Mouse (Mus musculus): ENCODE results near the gene Car9. TPM values are rescaled to one million over a fixed set of nuclear protein-coding genes. Genes with fewer than 3 reads are reported as not detected.
A peak's percentile ranks its signal among the peaks of the same experiment; 100 is the strongest.

Car9 gene
- polyA plus RNA-seq, 1 experiment from 2014 or later: 2.1 TPM

GRCm38 (mm10) chr4:43561436-43561996 is 54.8 kb downstream of the Car9 start:
- peak overlapping the region; percentile 99 for H3K27ac ChIP-seq (ENCODE audit: low read length)
- peak overlapping the region; percentile 80 for H3K4me3 ChIP-seq (ENCODE audit: low read depth, low read length)
- no peak for ATAC-seq
- peaks cover 39% of the 10 kb centered on the region for H3K4me1 ChIP-seq (ENCODE audit: insufficient read depth, low read depth, low read length)
- H3K9me3 ChIP-seq (ENCODE audit: low read length): no peaks in the 10 kb centered on the region
- no peak for DNase-seq (ENCODE audit: low spot score)
- peak overlapping the region; percentile 93 for H3K9ac ChIP-seq (replicated peaks; ENCODE audit: low read depth)
- TF ChIP-seq CTCF (IDR thresholded peaks at IDR 0.05): no peak
- peak; percentile 23; the same call in 1 of the 2 replicates for TF ChIP-seq EP300 (IDR thresholded peaks at IDR 0.05)
- peak overlapping the region; percentile 67 for H3K4me2 ChIP-seq (replicated peaks; ENCODE audit: low read depth, low read length)
- peaks cover 20% of the 10 kb centered on the region for H3K36me3 ChIP-seq (ENCODE audit: insufficient read depth, low read length)
- H3K27me3 ChIP-seq (replicated peaks; ENCODE audit: insufficient read depth, low read length): no peaks in the 10 kb centered on the region
- WGBS: under 1% methylated on average over 16 of the region's 16 CpGs

DNA sequence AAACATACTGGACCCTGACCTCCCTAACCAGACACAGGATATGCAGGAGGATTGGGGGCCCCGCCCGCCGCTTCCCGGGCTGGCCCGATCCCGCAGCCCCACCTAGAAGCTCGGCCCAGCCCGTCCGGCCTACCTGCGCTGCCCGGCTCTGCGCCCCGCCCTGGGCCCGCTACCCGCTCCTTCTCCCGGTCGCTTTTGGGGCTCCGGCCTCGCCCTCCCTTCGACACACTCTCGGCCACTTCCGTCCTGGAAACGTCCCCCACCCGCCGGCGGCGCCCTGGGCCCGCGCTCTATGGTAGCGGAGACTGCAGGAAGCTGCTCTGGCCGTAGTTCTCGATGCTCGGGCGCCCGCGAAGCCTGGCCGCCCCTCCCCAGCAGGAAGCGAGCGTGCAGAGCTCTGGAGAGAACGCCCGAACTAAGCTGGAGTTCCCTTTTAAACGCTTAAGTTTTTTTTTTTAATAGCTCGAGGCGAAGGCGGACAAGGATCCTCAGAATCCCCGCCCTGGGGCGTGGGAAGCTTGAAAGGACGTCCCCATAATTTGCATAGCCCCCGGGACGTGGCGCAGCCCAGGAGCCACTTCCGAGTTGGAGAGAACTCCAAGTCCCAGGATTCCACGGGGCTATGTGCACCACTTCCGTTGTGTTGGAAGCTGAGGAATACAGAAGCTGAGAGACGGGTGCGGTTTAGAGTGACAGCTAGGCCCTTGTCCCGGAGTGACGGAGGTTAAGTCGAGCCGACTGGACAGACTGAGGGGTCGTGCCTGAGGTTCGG is 55.4 kb downstream of the Car9 start, which contains the start of the genes Creb3 and Tln1:
Gene Creb3, plus strand, starts transcription at position 336 of the 772 bp plus-strand sequence.
Gene Tln1, minus strand, starts transcription at position 695 of the 772 bp plus-strand sequence.
- WGBS: under 1% methylated on average over 62 of the region's 62 CpGs
- H3K4me1 ChIP-seq (ENCODE audit: insufficient read depth, low read depth, low read length): peaks cover 39% of the 10 kb centered on the region
- H3K27ac ChIP-seq (ENCODE audit: low read length): peak within 1 kb of the TSS; percentile 99
- ATAC-seq: peak; percentile 88
- H3K9ac ChIP-seq (replicated peaks; ENCODE audit: low read depth): peak within 1 kb of the TSS; percentile 93
- H3K4me2 ChIP-seq (replicated peaks; ENCODE audit: low read depth, low read length): peak within 1 kb of the TSS; percentile 67
- H3K36me3 ChIP-seq (ENCODE audit: insufficient read depth, low read length): peaks cover 27% of the 10 kb centered on the region
- TF ChIP-seq CTCF (IDR thresholded peaks at IDR 0.05) (peak; percentile 41), EP300 (IDR thresholded peaks at IDR 0.05) (peak; percentile 73; the same call in 1 of the 2 replicates)
- H3K9me3 ChIP-seq (ENCODE audit: low read length): no peaks in the 10 kb centered on the region
- peak within 1 kb of the TSS; percentile 80 for H3K4me3 ChIP-seq (ENCODE audit: low read depth, low read length)
- no peaks in the 10 kb centered on the region for H3K27me3 ChIP-seq (replicated peaks; ENCODE audit: insufficient read depth, low read length)
- DNase-seq (ENCODE audit: low spot score): peak; percentile 98

DNA sequence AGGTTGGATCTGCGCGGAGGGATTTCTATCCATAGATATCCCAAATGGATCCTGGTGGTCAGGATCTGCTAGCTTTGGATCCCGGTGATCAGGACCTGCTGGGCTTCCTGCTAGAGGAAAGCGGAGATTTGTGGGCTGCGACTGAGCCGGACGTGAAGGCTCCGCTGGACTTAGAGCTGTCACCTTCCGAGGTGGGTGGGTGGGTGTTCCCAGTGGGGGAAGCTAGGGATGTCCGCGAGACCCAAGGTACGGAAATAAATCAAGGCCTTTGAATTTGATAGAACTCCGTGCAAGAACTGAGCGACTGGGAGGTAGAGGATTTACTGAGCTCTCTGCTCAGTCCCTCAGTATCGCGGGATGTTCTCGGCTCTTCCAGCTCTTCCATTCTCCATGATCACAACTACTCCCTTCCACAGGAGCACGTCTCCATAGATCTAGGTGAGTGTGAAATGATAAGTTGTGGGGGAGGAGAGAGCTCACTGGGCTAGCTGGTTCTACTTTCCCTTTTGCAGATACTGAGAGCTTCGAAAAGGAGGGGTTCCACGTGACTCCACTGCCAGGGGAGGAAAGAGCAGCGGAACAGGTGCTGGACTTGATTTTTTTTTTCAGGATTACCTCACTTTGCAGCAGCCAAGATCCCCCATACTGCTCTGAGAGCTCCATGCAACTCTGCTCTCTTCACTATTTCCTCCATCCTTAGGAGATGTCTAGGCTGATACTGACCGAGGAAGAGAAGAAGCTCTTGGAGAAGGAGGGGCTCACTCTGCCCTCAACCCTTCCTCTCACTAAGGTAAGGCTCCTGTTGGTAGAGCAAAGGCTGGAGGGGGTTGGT is 56.2 kb downstream of the Car9 start:
- Histone ChIP-seq H3K27ac (ENCODE audit: low read length) (peak overlapping the region; percentile 99), H3K4me2 (replicated peaks; ENCODE audit: low read depth, low read length) (peak overlapping the region; percentile 67), H3K4me1 (ENCODE audit: insufficient read depth, low read depth, low read length) (peaks cover 32% of the 10 kb centered on the region), H3K4me3 (ENCODE audit: low read depth, low read length) (peak overlapping the region; percentile 80), H3K36me3 (ENCODE audit: insufficient read depth, low read length) (peaks cover 35% of the 10 kb centered on the region), H3K9me3 (ENCODE audit: low read length) (no peaks in the 10 kb centered on the region), H3K27me3 (replicated peaks; ENCODE audit: insufficient read depth, low read length) (no peaks in the 10 kb centered on the region), H3K9ac (replicated peaks; ENCODE audit: low read depth) (peak overlapping the region; percentile 93)
- TF ChIP-seq EP300 (IDR thresholded peaks at IDR 0.05): no peak; the same call in 1 of the 2 replicates
- TF ChIP-seq CTCF (IDR thresholded peaks at IDR 0.05): no peak
- WGBS: 4% methylated on average over 22 of the region's 22 CpGs
- DNase-seq (ENCODE audit: low spot score): peak; percentile 72
- no peak; the same call in 1 of the 2 replicates for ATAC-seq

Other genes with a start within 250 kb of the Car9 start
- gene Atp8b5, start 239.8 kb upstream of the Car9 start, polyA plus RNA-seq (2015; fragmentation: Nextera tagmentation; extraction: Ambion mirVana): 0.14 and 0.21 TPM in 2 replicates
- gene Rusc2, start 125.0 kb upstream of the Car9 start, polyA plus RNA-seq (2015; fragmentation: Nextera tagmentation; extraction: Ambion mirVana): 22.2 and 23.4 TPM in 2 replicates
- gene Fam166b, start 77.8 kb upstream of the Car9 start, polyA plus RNA-seq (2015; fragmentation: Nextera tagmentation; extraction: Ambion mirVana): 4.6 and 6.8 TPM in 2 replicates
- 7.3 and 8.0 TPM in 2 replicates for gene Tesk1, start 65.0 kb upstream of the Car9 start, polyA plus RNA-seq (2015; fragmentation: Nextera tagmentation; extraction: Ambion mirVana)
- 2.7 and 3.1 TPM in 2 replicates for gene Cd72, start 52.3 kb upstream of the Car9 start, polyA plus RNA-seq (2015; fragmentation: Nextera tagmentation; extraction: Ambion mirVana)
- not detected in 2 replicates for gene Sit1, start 23.2 kb upstream of the Car9 start, polyA plus RNA-seq (2015; fragmentation: Nextera tagmentation; extraction: Ambion mirVana)
- gene Ccdc107, start 14.1 kb upstream of the Car9 start, polyA plus RNA-seq (2015; fragmentation: Nextera tagmentation; extraction: Ambion mirVana): 81.0 and 82.7 TPM in 2 replicates
- 2.4 and 3.5 TPM in 2 replicates for gene Arhgef39, start 7.3 kb upstream of the Car9 start, polyA plus RNA-seq (2015; fragmentation: Nextera tagmentation; extraction: Ambion mirVana)
- 84.8 and 89.0 TPM in 2 replicates for gene Tpm2, start 16.8 kb downstream of the Car9 start, polyA plus RNA-seq (2015; fragmentation: Nextera tagmentation; extraction: Ambion mirVana)
- 115 and 126 TPM in 2 replicates for gene Creb3, start 55.4 kb downstream of the Car9 start, polyA plus RNA-seq (2015; fragmentation: Nextera tagmentation; extraction: Ambion mirVana)
- 75.6 and 104 TPM in 2 replicates for gene Tln1, start 55.7 kb downstream of the Car9 start, polyA plus RNA-seq (2015; fragmentation: Nextera tagmentation; extraction: Ambion mirVana)
- gene Rgp1, start 71.7 kb downstream of the Car9 start, polyA plus RNA-seq (2015; fragmentation: Nextera tagmentation; extraction: Ambion mirVana): 13.7 and 15.7 TPM in 2 replicates
- 12.7 and 14.4 TPM in 2 replicates for gene Gba2, start 71.9 kb downstream of the Car9 start, polyA plus RNA-seq (2015; fragmentation: Nextera tagmentation; extraction: Ambion mirVana)
- gene Msmp, start 77.5 kb downstream of the Car9 start, polyA plus RNA-seq (2015; fragmentation: Nextera tagmentation; extraction: Ambion mirVana): 0.87 TPM in 1 of 2 replicates, not detected in the other
- 11.9 and 12.8 TPM in 2 replicates for gene Npr2, start 125.0 kb downstream of the Car9 start, polyA plus RNA-seq (2015; fragmentation: Nextera tagmentation; extraction: Ambion mirVana)
- gene Spag8, start 146.6 kb downstream of the Car9 start, polyA plus RNA-seq (2015; fragmentation: Nextera tagmentation; extraction: Ambion mirVana): 10.4 and 10.8 TPM in 2 replicates
- 128 and 132 TPM in 2 replicates for gene Hint2, start 149.5 kb downstream of the Car9 start, polyA plus RNA-seq (2015; fragmentation: Nextera tagmentation; extraction: Ambion mirVana)
- 2.5 and 3.1 TPM in 2 replicates for gene Tmem8b, start 162.0 kb downstream of the Car9 start, polyA plus RNA-seq (2015; fragmentation: Nextera tagmentation; extraction: Ambion mirVana)
- 2.5 TPM in 2 replicates for gene Fam221b, start 162.2 kb downstream of the Car9 start, polyA plus RNA-seq (2015; fragmentation: Nextera tagmentation; extraction: Ambion mirVana)
- not detected in 2 replicates for gene Olfr70, start 193.8 kb downstream of the Car9 start, polyA plus RNA-seq (2015; fragmentation: Nextera tagmentation; extraction: Ambion mirVana)
- gene Olfr71, start 203.3 kb downstream of the Car9 start, polyA plus RNA-seq (2015; fragmentation: Nextera tagmentation; extraction: Ambion mirVana): 0.17 TPM in 1 of 2 replicates, not detected in the other
- 11.8 and 19.3 TPM in 2 replicates for gene Hrct1, start 220.2 kb downstream of the Car9 start, polyA plus RNA-seq (2015; fragmentation: Nextera tagmentation; extraction: Ambion mirVana)
- 5.7 and 8.1 TPM in 2 replicates for gene Spaar, start 223.1 kb downstream of the Car9 start, polyA plus RNA-seq (2015; fragmentation: Nextera tagmentation; extraction: Ambion mirVana)

Measured in lung, postnatal 0 days (tissue).